Mouse (Mus musculus) G1E (cell line): ENCODE results near the gene Ryk. TPM values are rescaled to one million over a fixed set of nuclear protein-coding genes. Genes with fewer than 3 reads are reported as not detected.

Experiments used
- ATAC-seq: 2 replicates; pipeline ENCODE4 v1.8.0; 2016; ENCODE audit warnings: mild to moderate bottlenecking; ENCODE audit not compliant: insufficient number of reproducible peaks, poor library complexity, low FRiP score, severe bottlenecking; ENCODE audit errors: extremely low read depth
- DNase-seq: peaks from one replicate; pipeline ENCODE4 v3.0.0; 2012; ENCODE audit warnings: low spot score
- H3K27me3 ChIP-seq: 2 replicates; pipeline ENCODE4 v1.6.1; 2012; ENCODE audit warnings: mild to moderate bottlenecking, low read length, inconsistent platforms; ENCODE audit not compliant: insufficient read depth
- H3K36me3 ChIP-seq: replicated peaks from 2 replicates; pipeline ENCODE3; 2012; ENCODE audit warnings: mild to moderate bottlenecking, inconsistent platforms
- H3K4me1 ChIP-seq: 2 replicates; pipeline ENCODE4 v1.6.1; 2012; ENCODE audit warnings: low read depth, low read length, inconsistent platforms, mixed read lengths; ENCODE audit not compliant: insufficient read depth
- H3K4me3 ChIP-seq: 2 replicates; pipeline ENCODE4 v1.5.1; 2012; ENCODE audit warnings: low read depth, mild to moderate bottlenecking, inconsistent platforms, low read length, moderate library complexity, mixed read lengths
- H3K9me3 ChIP-seq: replicated peaks from 2 replicates; pipeline ENCODE4 v1.6.1; 2012; ENCODE audit warnings: inconsistent platforms
- CTCF ChIP-seq: IDR thresholded peaks from 2 replicates; pipeline ENCODE4 v1.5.1; 2012; ENCODE audit warnings: low read depth, low read length, inconsistent platforms, mixed read lengths
- GATA1 ChIP-seq: IDR thresholded peaks from 2 replicates; pipeline ENCODE4 v1.6.1; 2012; ENCODE audit warnings: borderline replicate concordance, low read length, inconsistent platforms, mixed read lengths
- GATA2 ChIP-seq: IDR thresholded peaks from 2 replicates; pipeline ENCODE4 v1.6.1; 2012; ENCODE audit warnings: low read depth, low read length, inconsistent platforms, borderline replicate concordance
- POLR2AphosphoS5 ChIP-seq: IDR thresholded peaks from 2 replicates; pipeline ENCODE4 v1.6.1; 2012; ENCODE audit warnings: low read depth, low read length, inconsistent platforms; ENCODE audit not compliant: insufficient replicate concordance
- TAL1 ChIP-seq: conservative IDR thresholded peaks from 2 replicates; pipeline ENCODE4 v1.6.1; 2012; ENCODE audit warnings: low read depth, low read length, inconsistent platforms, mixed read lengths
- polyA plus RNA-seq: library from polyadenylated mRNA; stranded (reverse); fragments of >175 nt; gene quantifications from 2 replicates; pipeline ENCODE4 v1.2.3, GENCODE M21; 2012
- total RNA-seq, 2 experiments: library from RNA; stranded (forward) in 1 of 2; stranded (reverse) in 1 of 2; fragments of 200-1000 nt in 1 of 2; fragments of >200 nt in 1 of 2; fragmentation: Nextera tagmentation in 1 of 2; gene quantifications; 2 replicates each; pipeline ENCODE4 v1.2.3; 2014 to 2017

The Ryk gene
- total and polyA plus RNA-seq, 3 experiments = 17.1 to 110 (median 80.1) TPM

- Histone ChIP-seq H3K9me3 (no peaks in the 10 kb centered on the region), H3K36me3 (no peaks in the 10 kb centered on the region), H3K4me1 (peaks cover 69% of the 10 kb centered on the region), H3K4me3 (no peak overlapping the region), H3K27me3 (no peaks in the 10 kb centered on the region)
- no peak for DNase-seq
- no peak for ATAC-seq
- TF ChIP-seq POLR2AphosphoS5 = no peak
- no peak for TF ChIP-seq GATA2
- no peak for TF ChIP-seq CTCF
- no peak for TF ChIP-seq TAL1
- TF ChIP-seq GATA1 = no peak
Observed at GRCm38 (mm10) chr9:102948706-102949105, 114.0 kb downstream of the Ryk start.

- no peaks in the 10 kb centered on the region for H3K27me3 ChIP-seq
- ATAC-seq = no peak
- TF ChIP-seq GATA1 = no peak
- TF ChIP-seq CTCF = no peak
- peaks cover 55% of the 10 kb centered on the region for H3K4me1 ChIP-seq
- H3K9me3 ChIP-seq = no peaks in the 10 kb centered on the region
- H3K4me3 ChIP-seq = no peak overlapping the region
- DNase-seq = no peak
- no peaks in the 10 kb centered on the region for H3K36me3 ChIP-seq
Observed at GRCm38 (mm10) chr9:102951091-102951994, 116.6 kb downstream of the Ryk start.

DNA sequence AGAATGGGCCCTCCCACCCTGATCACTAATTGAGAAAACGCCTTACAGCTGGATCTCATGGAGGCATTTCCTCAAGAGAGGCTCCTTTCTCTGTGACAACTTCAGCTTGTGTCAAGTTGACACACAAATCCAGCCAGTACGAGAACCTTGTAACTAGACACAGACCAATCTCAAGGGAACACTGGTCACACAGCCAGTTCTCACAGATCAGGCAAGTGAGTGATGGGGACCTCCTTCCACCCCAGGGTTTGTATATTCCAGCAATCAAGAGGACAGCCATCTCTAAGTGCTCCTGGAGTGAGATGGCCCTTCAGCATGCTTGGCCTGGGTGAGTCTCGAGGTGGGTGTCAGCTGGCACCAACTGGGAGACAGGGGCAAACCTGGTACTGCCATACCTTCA lies 121.1 kb downstream of the Ryk start:
- no peak for DNase-seq
- Histone ChIP-seq H3K4me3 (no peak overlapping the region), H3K9me3 (no peaks in the 10 kb centered on the region), H3K4me1 (peaks cover 38% of the 10 kb centered on the region), H3K27me3 (no peaks in the 10 kb centered on the region), H3K36me3 (no peaks in the 10 kb centered on the region)
- ATAC-seq = no peak
- no peak for TF ChIP-seq POLR2AphosphoS5
- TF ChIP-seq CTCF = no peak
- no peak for TF ChIP-seq GATA2
- TF ChIP-seq TAL1 = no peak
- TF ChIP-seq GATA1 = no peak

Other genes with a start within 250 kb of the Ryk start
- 36.5 and 39.3 TPM in 2 replicates for gene Anapc13, start 208.6 kb upstream of the Ryk start, total RNA-seq (2014; fragmentation: Nextera tagmentation)
- gene Anapc13, start 208.6 kb upstream of the Ryk start, total RNA-seq (2017) = 103 and 137 TPM in 2 replicates
- 35.0 and 55.8 TPM in 2 replicates for gene Anapc13, start 208.6 kb upstream of the Ryk start, polyA plus RNA-seq
- gene Cep63, start 208.4 kb upstream of the Ryk start, total RNA-seq (2014; fragmentation: Nextera tagmentation) = 15.0 and 18.8 TPM in 2 replicates
- gene Cep63, start 208.4 kb upstream of the Ryk start, total RNA-seq (2017) = 28.4 and 34.6 TPM in 2 replicates
- 9.8 and 15.0 TPM in 2 replicates for gene Cep63, start 208.4 kb upstream of the Ryk start, polyA plus RNA-seq
- not detected in 2 replicates for gene Amotl2, start 118.2 kb upstream of the Ryk start, total RNA-seq (2014; fragmentation: Nextera tagmentation)
- 0.06 and 1.4 TPM in 2 replicates for gene Amotl2, start 118.2 kb upstream of the Ryk start, total RNA-seq (2017)
- gene Amotl2, start 118.2 kb upstream of the Ryk start, polyA plus RNA-seq = not detected in 2 replicates
- gene Slco2a1, start 153.8 kb downstream of the Ryk start, total RNA-seq (2014; fragmentation: Nextera tagmentation) = not detected in 2 replicates
- gene Slco2a1, start 153.8 kb downstream of the Ryk start, total RNA-seq (2017) = 0.11 and 0.17 TPM in 2 replicates
- gene Slco2a1, start 153.8 kb downstream of the Ryk start, polyA plus RNA-seq = 0.01 and 0.02 TPM in 2 replicates